Mouse (Mus musculus) heart, embryonic 10.5 days (tissue): ENCODE measurements around the gene Zfy2. TPM values are rescaled to one million over a fixed set of nuclear protein-coding genes. Genes with fewer than 3 reads are reported as not detected.

Source experiments
- DNase-seq: peaks from one replicate; pipeline ENCODE4 v3.0.0-alpha.2; 2017; ENCODE audit warnings: low spot score
- H3K27ac ChIP-seq: fragments of 300-500 bp; sonication (generic); 2 replicates; pipeline ENCODE4 v1.5.1; 2016; ENCODE audit warnings: mild to moderate bottlenecking
- H3K27me3 ChIP-seq: fragments of 300-500 bp; sonication (generic); 2 replicates; pipeline ENCODE4 v1.6.1; 2016; ENCODE audit warnings: mild to moderate bottlenecking; ENCODE audit not compliant: poor library complexity, insufficient read depth, severe bottlenecking
- H3K36me3 ChIP-seq: fragments of 300-500 bp; sonication (generic); 2 replicates; pipeline ENCODE4 v1.6.1; 2016; ENCODE audit warnings: mild to moderate bottlenecking, moderate library complexity
- H3K4me1 ChIP-seq: fragments of 300-500 bp; sonication (generic); 2 replicates; pipeline ENCODE4 v1.6.1; 2016; ENCODE audit warnings: mild to moderate bottlenecking
- H3K4me3 ChIP-seq: fragments of 300-500 bp; sonication (generic); 2 replicates; pipeline ENCODE4 v1.5.1; 2016; ENCODE audit warnings: mild to moderate bottlenecking, moderate library complexity
- H3K9me3 ChIP-seq: fragments of 300-500 bp; sonication (generic); 2 replicates; pipeline ENCODE4 v1.6.1; 2016; ENCODE audit warnings: mild to moderate bottlenecking, moderate library complexity
- WGBS: fragments of 180-500 bp; shearing (Covaris S2); methylation state at CpG from one replicate; pipeline ENCODE4 v1.1.7; 2016; 5-methylcytosine and 5-hydroxymethylcytosine counted together
- polyA plus RNA-seq: library from polyadenylated mRNA; unstranded; fragments of >200 nt; fragmentation: Nextera tagmentation; extraction: Ambion mirVana; gene quantifications from 2 replicates; pipeline ENCODE4 v1.2.1, GENCODE M21; 2016

Zfy2 gene
- not detected in 2 replicates for polyA plus RNA-seq

- Histone ChIP-seq H3K27ac (no peak within 1 kb of the TSS), H3K36me3 (no peaks in the 10 kb centered on the region), H3K4me3 (no peak within 1 kb of the TSS), H3K4me1 (no peaks in the 10 kb centered on the region), H3K27me3 (no peaks in the 10 kb centered on the region), H3K9me3 (no peaks in the 10 kb centered on the region)
- 69% methylated on average over 2 of the region's 2 CpGs for WGBS
- DNase-seq, result no peak
These were observed at the start of gene Zfy2 for GRCm38 (mm10) chrY:2170309-2170708. Zfy2 (minus strand) TSS chrY:2170409.
